In genomic region chr5:72201600-72201999, GRCm38 (mm10) we compare ENCODE assay signal across 9 mouse cellular contexts. TPM values are rescaled to one million over a fixed set of nuclear protein-coding genes. Genes with fewer than 3 reads are reported as not detected.
A peak's percentile ranks its signal among the peaks of the same experiment; 100 is the strongest.
DNase-seq lines count a peak whose midpoint lies in the region; ATAC-seq and TF ChIP-seq lines count a peak whose summit lies in the region.
"Had no signal": no experiment of that assay in that cellular context is flagged by ENCODE, and none has a peak within 500 bp of the region (broad histone marks: within the 10 kb centered on the region; RNA-seq: fewer than 3 reads in every experiment).

No protein-coding gene starts in this region.

- no peak for ATAC-seq in forebrain, embryonic 11.5 days (replicated peaks; ENCODE audit: low FRiP score)

- no peak overlapping the region for H3K9ac ChIP-seq in forebrain, embryonic 11.5 days (ENCODE audit: low read length)
- H3K9ac ChIP-seq: neural tube, embryonic 13.5 days had no signal

- H3K4me3 ChIP-seq in left cerebral cortex, adult 2 months: no peak overlapping the region
- no peak overlapping the region for H3K4me3 ChIP-seq in forebrain, embryonic 11.5 days (ENCODE audit: low read depth, low read length)
- H3K4me3 ChIP-seq in lung, adult 2 months (replicated peaks; ENCODE audit: extremely low read depth, low read depth, low read length): peak overlapping the region; percentile 39
- H3K4me3 ChIP-seq: neural tube, embryonic 13.5 days had no signal

- no peak for TF ChIP-seq POLR2A in lung, adult 2 months (IDR thresholded peaks at IDR 0.05; ENCODE audit: borderline replicate concordance, extremely low read depth, low read depth, low read length)

- no peaks in the 10 kb centered on the region for H3K36me3 ChIP-seq in forebrain, embryonic 11.5 days (ENCODE audit: control insufficient read depth, insufficient read depth, low read length)
- H3K36me3 ChIP-seq: neural tube, embryonic 13.5 days had no signal

- intact Hi-C loops in left cerebral cortex, postnatal 4 days (cut with DNase I): no loop called here
- intact Hi-C loops in left cerebral cortex, adult 2 months (cut with DNase I): no loop called here
- intact Hi-C loops in heart, postnatal 10 days (cut with DNase I): no loop called here
- intact Hi-C loops in left cerebral cortex, postnatal 14 days (cut with DNase I): no loop called here

- H3K4me2 ChIP-seq in forebrain, embryonic 11.5 days (ENCODE audit: low read depth, low read length, severe bottlenecking): 0 out of 2 replicates have a peak overlapping the region, but pooled peaks have one; percentile 5
- H3K4me2 ChIP-seq: neural tube, embryonic 13.5 days had no signal

- peak; percentile 16 for DNase-seq in left cerebral cortex, postnatal 4 days
- DNase-seq in left cerebral cortex, adult 2 months (ENCODE audit: extremely low spot score in 1 of 2, low spot score in 2 of 2): no peak
- DNase-seq in forebrain, embryonic 11.5 days (ENCODE audit: low spot score): no peak
- peak; percentile 60 to 73 for DNase-seq in heart, postnatal 10 days
- DNase-seq in lung, adult 2 months: no peak
- no peak for DNase-seq in thymus, adult 18-20 months
- no peak for DNase-seq in left cerebral cortex, postnatal 14 days (ENCODE audit: low spot score in 2 of 2)
- DNase-seq in retina, embryonic 14.5 days (ENCODE audit: low spot score): no peak

- no peak overlapping the region for H3K27ac ChIP-seq in left cerebral cortex, adult 2 months
- H3K27ac ChIP-seq in forebrain, embryonic 11.5 days (ENCODE audit: low read depth, low read length): no peak overlapping the region
- H3K27ac ChIP-seq: neural tube, embryonic 13.5 days had no signal

- WGBS in forebrain, embryonic 11.5 days: 7% methylated on average over 7 of the region's 7 CpGs
- WGBS in lung, adult 2 months: 51% methylated on average over 7 of the region's 7 CpGs

- H3K27me3 ChIP-seq in forebrain, embryonic 11.5 days (ENCODE audit: control insufficient read depth, insufficient read depth, low read length): no peaks in the 10 kb centered on the region

- H3K9me3 ChIP-seq in forebrain, embryonic 11.5 days (ENCODE audit: control insufficient read depth, low read length): no peaks in the 10 kb centered on the region
- H3K9me3 ChIP-seq: neural tube, embryonic 13.5 days had no signal

- no peaks in the 10 kb centered on the region for H3K4me1 ChIP-seq in forebrain, embryonic 11.5 days (replicated peaks; ENCODE audit: control insufficient read depth, insufficient read depth, low read length)
- H3K4me1 ChIP-seq in lung, adult 2 months (ENCODE audit: control insufficient read depth, insufficient read depth, low read length): peaks cover 16% of the 10 kb centered on the region

- TF ChIP-seq CTCF in left cerebral cortex, adult 2 months (IDR thresholded peaks at IDR 0.05): no peak
- no peak for TF ChIP-seq CTCF in lung, adult 2 months (IDR thresholded peaks at IDR 0.05; ENCODE audit: insufficient read depth, low read length)

RNA-seq across cellular contexts. Expression of gene Commd8, which starts 33.6 kb away (rescaled TPM):
- 10 to 100 TPM; 72.6 to 74.9 TPM for total RNA-seq in left cerebral cortex, postnatal 4 days (2021)
- total RNA-seq in left cerebral cortex, adult 2 months (2021): 10 to 100 TPM; 85.5 to 86.0 TPM
- polyA plus RNA-seq in forebrain, embryonic 11.5 days (2014; fragmentation: Nextera tagmentation; extraction: Ambion mirVana): 146 and 170 TPM in 2 replicates
- total RNA-seq in heart, postnatal 10 days (2021): 10 to 100 TPM; 44.1 to 47.4 TPM
- polyA plus RNA-seq in lung, adult 2 months (2012; rRNA removed): 3.8 and 7.2 TPM in 2 replicates
- total RNA-seq in left cerebral cortex, postnatal 14 days (2021): 10 to 100 TPM; 84.4 to 93.5 TPM

Comparison
In these comparisons a context has a peak if more than half of its experiments do, and no peak if none do; other contexts are left out.
1. DNase-seq: peak in left cerebral cortex, postnatal 4 days (single experiment) and heart, postnatal 10 days (2 of 2); none in left cerebral cortex, adult 2 months (0 of 2), forebrain, embryonic 11.5 days (single experiment), lung, adult 2 months (single experiment), thymus, adult 18-20 months (0 of 2), left cerebral cortex, postnatal 14 days (0 of 2) and retina, embryonic 14.5 days (single experiment).